Mouse (Mus musculus): ENCODE results near the gene Haus7.

DNA sequence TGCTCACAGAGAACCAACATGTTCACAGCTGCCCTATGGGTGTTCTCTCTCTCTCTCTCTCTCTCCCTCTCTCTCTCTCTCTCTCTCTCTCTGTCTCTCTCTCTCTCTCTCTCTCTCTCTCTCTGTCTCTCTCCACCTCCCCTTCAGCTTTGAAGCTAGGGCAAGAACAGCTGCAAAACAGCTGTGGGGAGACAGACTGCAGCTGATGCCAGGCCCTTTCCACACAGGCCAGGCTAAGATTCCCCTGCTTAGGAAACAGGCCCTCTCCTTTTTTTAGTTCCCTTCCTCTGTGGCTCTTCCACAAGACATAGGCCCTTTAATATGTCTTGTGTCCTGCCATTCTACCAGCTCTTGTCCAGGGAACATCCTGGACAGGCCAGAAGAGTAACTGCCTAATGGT lies 20.8 kb upstream of the Haus7 start:
- no peak for TF ChIP-seq GATA1 (IDR thresholded peaks at IDR 0.05; ENCODE audit: low read length)
- TF ChIP-seq TAL1 (IDR thresholded peaks at IDR 0.05; ENCODE audit: low read length), result no peak
